Mouse (Mus musculus) kidney, adult 9 months (tissue): Measurements from ENCODE around the gene Fads1.
A peak's percentile ranks its signal among the peaks of the same experiment; 100 is the strongest.

Experiments
- DNase-seq: peaks from one replicate; pipeline ENCODE4 v3.0.0; 2022

The Fads1 gene

GRCm38 (mm10) chr19:10216101-10216500, 33.4 kb downstream of the Fads1 start:
- no peak for DNase-seq

GRCm38 (mm10) chr19:10219108-10219507, 36.4 kb downstream of the Fads1 start:
- DNase-seq: peak; percentile 59

- DNase-seq: no peak
Measured at GRCm38 (mm10) chr19:10219593-10219992, 36.9 kb downstream of the Fads1 start.

GRCm38 (mm10) chr19:10221585-10221984, 38.9 kb downstream of the Fads1 start:
- DNase-seq: no peak

- no peak for DNase-seq
Measured at GRCm38 (mm10) chr19:10222656-10223055, 40.0 kb downstream of the Fads1 start.

GRCm38 (mm10) chr19:10223561-10223960, 40.9 kb downstream of the Fads1 start:
- no peak for DNase-seq

GRCm38 (mm10) chr19:10224637-10225453, 42.2 kb downstream of the Fads1 start:
- DNase-seq: no peak

GRCm38 (mm10) chr19:10225767-10226166, 43.1 kb downstream of the Fads1 start:
- peak; percentile 40 for DNase-seq

GRCm38 (mm10) chr19:10231016-10231415, 48.3 kb downstream of the Fads1 start:
- DNase-seq: peak; percentile 50

- no peak for DNase-seq
Measured at GRCm38 (mm10) chr19:10231871-10232270, 49.2 kb downstream of the Fads1 start.

- DNase-seq: no peak
Measured at GRCm38 (mm10) chr19:10232327-10233017, 49.8 kb downstream of the Fads1 start.

GRCm38 (mm10) chr19:10235784-10236565, 53.3 kb downstream of the Fads1 start:
- peak; percentile 82 for DNase-seq

- no peak for DNase-seq
Measured at GRCm38 (mm10) chr19:10238477-10238876, 55.8 kb downstream of the Fads1 start.

- no peak for DNase-seq
Measured at GRCm38 (mm10) chr19:10239419-10239818, 56.7 kb downstream of the Fads1 start.

GRCm38 (mm10) chr19:10239975-10240653, 57.4 kb downstream of the Fads1 start:
- DNase-seq: no peak

- DNase-seq: peak; percentile 77
Measured at GRCm38 (mm10) chr19:10240654-10241305, 58.1 kb downstream of the Fads1 start, which contains the start of gene Myrf. Myrf (minus strand) TSS chr19:10240748.

GRCm38 (mm10) chr19:10242916-10243315, 60.2 kb downstream of the Fads1 start:
- no peak for DNase-seq

GRCm38 (mm10) chr19:10244183-10244582, 61.5 kb downstream of the Fads1 start:
- peak; percentile 64 for DNase-seq
